Mouse (Mus musculus) cortical plate, adult 2 months (tissue): ENCODE data around the gene Capn7. TPM values are rescaled to one million over a fixed set of nuclear protein-coding genes. Genes with fewer than 3 reads are reported as not detected.

Source experiments
- H3K27ac ChIP-seq: fragments of 200-500 bp; 2 replicates; pipeline ENCODE4 v1.5.1; 2012; ENCODE audit warnings: low read length, control low read depth, inconsistent platforms; ENCODE audit not compliant: insufficient read depth
- H3K4me1 ChIP-seq: fragments of 200-500 bp; 2 replicates; pipeline ENCODE4 v1.6.1; 2011; ENCODE audit warnings: low read length; ENCODE audit not compliant: control insufficient read depth, insufficient read depth
- H3K4me3 ChIP-seq: fragments of 200-500 bp; 2 replicates; pipeline ENCODE4 v1.5.1; 2011; ENCODE audit warnings: mild to moderate bottlenecking, low read length, control low read depth; ENCODE audit not compliant: insufficient read depth
- CTCF ChIP-seq: fragments of 200-500 bp; IDR thresholded peaks from 2 replicates; pipeline ENCODE4 v1.5.1; 2011; ENCODE audit warnings: mild to moderate bottlenecking, control low read depth, low read length; ENCODE audit not compliant: insufficient read depth; ENCODE audit errors: extremely low read depth
- POLR2A ChIP-seq: fragments of 200-500 bp; IDR thresholded peaks from 2 replicates; pipeline ENCODE4 v1.6.1; 2011; ENCODE audit warnings: mild to moderate bottlenecking, low read length, control low read depth; ENCODE audit not compliant: insufficient read depth; ENCODE audit errors: extremely low read depth
- polyA plus RNA-seq: library from polyadenylated mRNA; depleted of rRNA; stranded (reverse); fragments of >200 nt; gene quantifications from 2 replicates; pipeline ENCODE4 v1.2.3, GENCODE M21; 2012; rRNA removed

The Capn7 gene
- polyA plus RNA-seq, result 31.2 and 32.4 TPM in 2 replicates

DNA sequence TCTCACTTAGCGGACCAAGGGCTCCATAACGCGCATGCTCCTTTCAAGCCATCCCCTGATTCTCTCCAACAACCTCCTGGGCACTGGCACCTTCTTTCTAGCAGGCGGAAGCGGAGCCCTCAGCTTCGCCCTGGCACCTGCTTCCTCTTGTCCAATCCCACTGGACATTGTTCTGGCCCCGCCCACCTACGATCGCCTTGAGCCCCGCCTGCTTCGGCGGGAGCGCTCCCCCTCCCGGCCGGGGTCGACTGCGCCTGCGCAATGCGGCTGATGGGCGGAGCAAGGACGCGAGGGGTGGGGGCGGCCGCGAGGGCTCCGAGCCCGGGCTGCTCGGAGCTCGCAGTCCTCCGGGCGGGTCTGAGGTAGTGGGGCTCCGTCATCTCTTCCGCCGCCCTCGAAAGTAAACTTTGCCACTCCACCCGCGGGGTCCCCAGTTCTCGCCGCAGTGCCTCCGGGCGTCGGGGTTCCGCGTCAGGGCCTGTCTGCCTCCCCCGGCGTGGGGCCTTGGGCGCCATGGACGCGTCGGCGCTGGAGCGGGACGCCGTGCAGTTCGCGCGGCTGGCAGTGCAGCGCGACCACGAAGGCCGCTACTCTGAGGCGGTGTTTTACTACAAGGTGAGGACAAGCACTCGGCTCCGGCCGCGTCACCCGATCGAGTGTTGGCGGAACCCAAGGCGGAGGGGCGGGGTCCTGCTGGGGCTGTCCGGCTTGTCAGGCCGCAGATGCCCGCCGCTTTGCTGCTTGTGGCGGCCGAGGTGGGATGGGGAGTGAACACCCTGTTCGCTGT, at the start of gene Capn7:
TSS of gene Capn7 (plus strand) at position 270 of the 787 bp plus-strand sequence.
- Histone ChIP-seq H3K27ac (peak within 1 kb of the TSS; percentile 85), H3K4me1 (peaks cover 3% of the 10 kb centered on the region; the same call in 1 of the 2 replicates), H3K4me3 (peak within 1 kb of the TSS; percentile 87)
- peak; percentile 96 for TF ChIP-seq POLR2A
- no peak for TF ChIP-seq CTCF

DNA sequence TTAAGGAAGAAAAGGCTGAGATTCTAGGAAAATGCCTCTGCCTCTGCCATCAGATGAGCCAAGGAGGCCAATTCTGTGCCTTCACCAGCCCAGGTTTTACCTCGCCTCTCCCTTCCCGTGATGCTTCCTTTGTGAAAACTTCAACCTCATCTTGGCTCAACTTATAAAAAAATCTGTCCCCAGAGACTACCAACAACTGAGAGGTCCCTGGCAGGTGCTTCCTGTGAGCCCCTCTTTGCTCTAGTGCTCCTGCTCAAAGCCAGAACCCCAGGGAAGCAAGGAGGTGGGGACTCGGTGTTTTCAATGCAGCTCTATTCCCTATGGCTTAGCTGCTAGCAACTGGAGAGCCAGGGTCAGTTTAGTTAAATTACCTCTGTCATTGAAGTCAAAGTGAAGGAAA, 23.2 kb upstream of the Capn7 start:
- H3K4me3 ChIP-seq, result no peak overlapping the region
- no peaks in the 10 kb centered on the region for H3K4me1 ChIP-seq
- H3K27ac ChIP-seq, result no peak overlapping the region
- TF ChIP-seq POLR2A (no peak), CTCF (no peak)

DNA sequence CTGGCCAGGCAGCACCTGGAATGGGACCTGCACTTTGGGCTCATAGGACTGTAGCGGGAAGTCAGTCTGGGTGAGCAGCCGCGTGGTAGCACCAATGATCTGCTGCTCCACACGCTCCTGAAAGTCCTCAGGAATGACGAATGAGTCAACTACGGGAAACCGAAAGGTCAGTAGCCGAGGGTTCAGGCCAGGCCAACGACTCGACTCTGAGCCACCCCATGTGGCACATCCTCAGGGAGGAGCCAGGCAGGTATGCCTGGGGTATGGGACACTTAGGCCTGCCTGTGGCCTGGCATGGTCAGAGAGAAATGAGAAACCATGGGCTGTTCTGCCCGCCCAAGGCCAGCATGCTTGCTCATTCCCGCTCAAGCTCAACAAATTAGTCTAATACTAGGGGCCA, 19.8 kb upstream of the Capn7 start:
- H3K27ac ChIP-seq, result no peak overlapping the region
- H3K4me3 ChIP-seq, result no peak overlapping the region
- no peak for TF ChIP-seq POLR2A
- TF ChIP-seq CTCF, result no peak
- H3K4me1 ChIP-seq, result no peaks in the 10 kb centered on the region

DNA sequence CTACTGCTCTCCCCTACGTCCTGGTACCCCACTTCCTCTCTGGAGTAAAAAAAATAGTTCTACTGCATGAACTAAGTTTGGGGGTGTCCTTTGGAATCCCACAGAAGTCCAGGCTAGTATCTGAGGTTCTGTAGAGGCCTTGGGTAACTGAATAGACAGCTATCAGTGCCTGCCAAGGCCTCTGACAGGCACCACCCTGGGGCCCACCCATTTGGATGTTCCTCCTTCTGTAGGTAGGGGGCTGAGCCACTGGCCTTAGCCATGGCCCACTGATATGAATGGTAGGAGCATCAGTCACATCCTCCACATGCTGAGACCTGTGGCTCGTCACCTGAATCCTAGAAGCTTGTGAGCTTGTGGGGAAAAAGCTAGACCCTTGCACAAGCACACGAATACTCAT, 18.7 kb upstream of the Capn7 start:
- TF ChIP-seq CTCF, result no peak
- TF ChIP-seq POLR2A, result no peak
- H3K4me3 ChIP-seq, result no peak overlapping the region
- H3K4me1 ChIP-seq, result no peaks in the 10 kb centered on the region
- H3K27ac ChIP-seq, result no peak overlapping the region

DNA sequence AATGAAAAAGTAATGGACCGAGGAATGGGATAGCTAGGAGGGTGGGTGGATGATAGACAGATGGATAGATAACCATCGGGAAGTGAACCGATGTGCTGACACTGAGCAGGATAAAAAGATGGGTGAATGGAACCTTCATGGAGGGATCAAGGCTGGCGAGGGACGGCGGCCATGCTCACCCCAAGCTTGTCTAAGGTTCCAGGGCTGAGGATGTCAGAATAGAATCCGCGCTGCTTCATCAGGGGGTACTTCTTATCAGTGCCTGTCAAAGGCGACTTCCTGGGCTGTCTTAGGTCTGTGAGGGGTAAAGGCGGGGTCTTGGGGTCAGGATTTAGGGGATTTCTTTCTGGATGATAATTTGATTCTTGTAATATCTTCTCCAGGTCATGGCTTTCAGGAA, 16.9 kb upstream of the Capn7 start:
- Histone ChIP-seq H3K4me3 (no peak overlapping the region), H3K27ac (no peak overlapping the region), H3K4me1 (no peaks in the 10 kb centered on the region)
- TF ChIP-seq CTCF (no peak), POLR2A (no peak)

DNA sequence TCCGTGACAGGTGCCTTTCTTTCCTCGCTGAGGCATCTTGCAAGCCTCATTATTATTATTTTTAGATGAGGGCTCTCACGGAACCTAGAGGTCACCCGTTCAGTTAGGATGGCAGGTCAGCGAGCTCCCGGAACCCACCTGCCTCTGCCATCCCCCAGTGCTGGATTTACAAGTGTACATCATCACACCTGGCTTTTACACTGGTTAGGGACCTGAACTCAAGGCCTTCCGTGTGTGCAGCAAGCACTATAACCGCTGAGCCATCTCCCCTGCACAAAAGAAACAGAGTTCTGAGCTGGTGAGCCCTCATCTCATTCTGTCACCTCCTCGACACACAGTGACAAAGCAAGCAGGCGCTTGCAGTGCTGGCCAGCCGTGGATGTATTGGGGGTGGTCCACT, 15.3 kb upstream of the Capn7 start:
- H3K27ac ChIP-seq, result no peak overlapping the region
- TF ChIP-seq CTCF, result no peak
- no peak for TF ChIP-seq POLR2A
- H3K4me3 ChIP-seq, result no peak overlapping the region
- no peaks in the 10 kb centered on the region for H3K4me1 ChIP-seq

DNA sequence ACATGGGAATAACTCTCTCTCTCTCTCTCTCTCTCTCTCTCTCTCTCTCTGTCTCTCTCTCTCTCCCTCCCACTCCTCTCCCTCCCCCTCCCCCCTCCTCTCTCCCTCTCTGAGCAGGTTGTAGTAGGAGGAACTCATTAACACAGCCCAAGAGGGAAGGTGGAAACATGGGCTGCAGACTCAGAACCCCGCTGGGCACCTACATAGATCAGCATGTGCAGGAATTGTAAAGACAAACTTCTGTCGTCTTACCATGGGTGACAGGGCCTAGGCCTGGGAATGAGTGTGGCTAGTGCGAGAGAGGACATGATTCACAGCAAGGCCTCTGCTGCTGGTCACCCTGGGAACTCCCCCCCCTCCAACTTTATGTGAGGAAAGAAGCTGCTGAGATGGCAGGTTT, 14.2 kb upstream of the Capn7 start:
- no peaks in the 10 kb centered on the region for H3K4me1 ChIP-seq
- H3K27ac ChIP-seq, result no peak overlapping the region
- H3K4me3 ChIP-seq, result no peak overlapping the region
- TF ChIP-seq CTCF (no peak), POLR2A (no peak)

DNA sequence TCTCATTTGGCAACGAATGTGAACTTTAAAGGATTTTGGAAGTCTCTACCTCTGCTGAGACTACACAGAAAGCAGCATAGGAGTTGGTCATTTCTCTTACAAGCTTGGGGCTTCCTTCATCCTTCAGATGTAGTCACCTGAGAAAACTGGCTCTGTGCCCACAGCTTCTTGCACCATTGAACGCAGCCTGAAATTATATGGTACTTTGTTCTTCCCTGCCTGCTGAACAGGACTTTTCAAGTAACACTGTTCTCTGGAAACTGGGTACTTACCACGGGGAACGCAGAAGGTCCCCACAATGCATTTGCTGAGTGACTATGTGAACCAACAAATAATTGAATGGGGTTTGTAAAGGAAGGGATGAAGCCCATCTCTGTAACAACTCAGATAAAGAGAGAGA, 13.2 kb upstream of the Capn7 start:
- no peaks in the 10 kb centered on the region for H3K4me1 ChIP-seq
- H3K4me3 ChIP-seq, result no peak overlapping the region
- TF ChIP-seq POLR2A (no peak), CTCF (no peak)
- H3K27ac ChIP-seq, result no peak overlapping the region

DNA sequence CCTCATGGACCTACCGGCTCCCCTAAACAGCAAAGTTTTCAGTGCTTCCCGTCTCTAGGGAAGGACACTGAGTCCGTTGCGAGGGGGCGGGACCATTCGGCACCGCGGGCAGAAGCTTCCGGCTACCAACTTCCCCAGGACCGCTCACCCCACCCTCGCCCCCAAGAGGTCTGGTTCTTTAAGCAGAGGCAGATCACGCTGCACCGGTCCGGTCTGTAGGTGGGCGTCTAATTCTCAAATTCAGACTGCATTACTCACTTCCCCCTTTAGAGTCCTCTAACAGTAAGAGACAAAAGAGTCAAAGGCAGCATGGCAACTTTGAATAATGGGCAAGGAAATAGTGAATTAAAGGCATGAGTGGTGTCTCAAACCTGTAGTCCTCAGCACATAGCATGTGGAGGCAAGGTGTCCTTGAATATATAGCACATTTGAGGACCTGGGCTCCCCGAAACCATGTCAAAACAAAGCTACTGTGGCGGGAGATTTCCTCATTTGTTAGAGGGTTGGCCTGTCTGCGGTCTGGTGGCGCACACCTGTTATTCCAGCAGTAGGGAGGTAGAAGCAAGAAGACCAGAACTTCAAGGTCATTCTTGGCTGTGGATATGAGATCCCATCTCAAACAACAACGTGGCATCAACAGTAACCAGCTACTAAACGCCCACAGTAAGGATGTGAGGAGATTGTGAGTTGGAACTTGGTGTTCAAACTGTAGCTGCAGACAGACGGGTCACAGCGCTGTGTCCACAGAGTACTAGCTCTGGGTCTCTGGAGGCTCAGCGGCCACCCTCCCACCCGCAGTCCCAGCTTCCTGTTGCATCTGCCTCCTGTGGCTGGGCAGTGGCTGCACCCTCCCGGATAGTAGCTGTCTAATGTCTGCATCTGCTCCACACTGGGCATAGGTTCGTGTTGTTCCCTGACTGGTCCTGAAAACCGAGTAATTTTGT, 12.3 kb upstream of the Capn7 start, which contains the start of gene Dnah1:
TSS of gene Dnah1 (minus strand) at position 48 of the 944 bp plus-strand sequence.
- H3K27ac ChIP-seq, result no peak within 1 kb of the TSS
- H3K4me3 ChIP-seq, result no peak within 1 kb of the TSS
- TF ChIP-seq CTCF (no peak), POLR2A (no peak)
- H3K4me1 ChIP-seq, result no peaks in the 10 kb centered on the region
